Mouse (Mus musculus): Measurements from ENCODE around the gene Hist1h2bh.
"Not testable (repeated sequence)": the region's sequence is repeated elsewhere in the genome, so short reads cannot be mapped to it uniquely, and the experiment has no call there.

Gene Hist1h2bh

GRCm38 (mm10) chr13:23573898-23574524 is 30.8 kb upstream of the Hist1h2bh start, which contains the start of the genes Hist1h2bf and Hist1h2ad:
TSS of gene Hist1h2bf (minus strand) at chr13:23574196.
TSS of gene Hist1h2ad (plus strand) at chr13:23574381.
- DNase-seq (ENCODE audit: extremely low read depth, low read depth): peak; percentile 99

- DNase-seq (ENCODE audit: extremely low read depth, low read depth): not testable (repeated sequence)
These were observed 30.1 kb upstream of the Hist1h2bh start for GRCm38 (mm10) chr13:23573034-23573897.

GRCm38 (mm10) chr13:23572218-23573033 is 29.2 kb upstream of the Hist1h2bh start:
- DNase-seq (ENCODE audit: extremely low read depth, low read depth): peak; percentile 66

GRCm38 (mm10) chr13:23571504-23572217 is 28.5 kb upstream of the Hist1h2bh start:
- DNase-seq (ENCODE audit: extremely low read depth, low read depth): not testable (repeated sequence)

- DNase-seq (ENCODE audit: extremely low read depth, low read depth): peak; percentile 99
These were observed 27.9 kb upstream of the Hist1h2bh start, which contains the start of the genes Hist1h2ae and Hist1h2bg for GRCm38 (mm10) chr13:23571022-23571503. TSS of gene Hist1h2ae (minus strand) at chr13:23571220. TSS of gene Hist1h2bg (plus strand) at chr13:23571396.

GRCm38 (mm10) chr13:23570261-23571021 is 27.2 kb upstream of the Hist1h2bh start:
- DNase-seq (ENCODE audit: extremely low read depth, low read depth): peak; percentile 63

GRCm38 (mm10) chr13:23564482-23564881 is 21.3 kb upstream of the Hist1h2bh start:
- DNase-seq (ENCODE audit: extremely low read depth, low read depth): no peak

- DNase-seq (ENCODE audit: extremely low read depth, low read depth): peak; percentile 88
These were observed 19.7 kb upstream of the Hist1h2bh start for GRCm38 (mm10) chr13:23562699-23563462.

GRCm38 (mm10) chr13:23561883-23562659 is 18.9 kb upstream of the Hist1h2bh start, which contains the start of gene Hist1h3e:
TSS of gene Hist1h3e (minus strand) at chr13:23562369.
- DNase-seq (ENCODE audit: extremely low read depth, low read depth): peak; percentile 99

- DNase-seq (ENCODE audit: extremely low read depth, low read depth): not testable (repeated sequence)
These were observed 18.3 kb upstream of the Hist1h2bh start for GRCm38 (mm10) chr13:23561531-23561882.

- not testable (repeated sequence) for DNase-seq (ENCODE audit: extremely low read depth, low read depth)
These were observed 17.5 kb upstream of the Hist1h2bh start for GRCm38 (mm10) chr13:23560699-23561098.

GRCm38 (mm10) chr13:23556906-23557305 is 13.7 kb upstream of the Hist1h2bh start:
- DNase-seq (ENCODE audit: extremely low read depth, low read depth): no peak

- peak; percentile 95 for DNase-seq (ENCODE audit: extremely low read depth, low read depth)
These were observed 12.7 kb upstream of the Hist1h2bh start for GRCm38 (mm10) chr13:23555839-23556416.

GRCm38 (mm10) chr13:23554925-23555838 is 12.0 kb upstream of the Hist1h2bh start:
- DNase-seq (ENCODE audit: extremely low read depth, low read depth): peak; percentile 95

- peak; percentile 49 for DNase-seq (ENCODE audit: extremely low read depth, low read depth)
These were observed 11.2 kb upstream of the Hist1h2bh start for GRCm38 (mm10) chr13:23554393-23554792.

GRCm38 (mm10) chr13:23552962-23553361 is 9.8 kb upstream of the Hist1h2bh start, which contains the start of gene Hist1h1d:
TSS of gene Hist1h1d (plus strand) at chr13:23553262.
- no peak for DNase-seq (ENCODE audit: extremely low read depth, low read depth)

Measured in MEL-GATA-1-ER (cell line).